Mouse (Mus musculus): ENCODE data around the gene Kdm7a. TPM values are rescaled to one million over a fixed set of nuclear protein-coding genes. Genes with fewer than 3 reads are reported as not detected.
A peak's percentile ranks its signal among the peaks of the same experiment; 100 is the strongest.

Kdm7a gene
- polyA plus RNA-seq, 1 experiment, result 4.0 TPM

DNA sequence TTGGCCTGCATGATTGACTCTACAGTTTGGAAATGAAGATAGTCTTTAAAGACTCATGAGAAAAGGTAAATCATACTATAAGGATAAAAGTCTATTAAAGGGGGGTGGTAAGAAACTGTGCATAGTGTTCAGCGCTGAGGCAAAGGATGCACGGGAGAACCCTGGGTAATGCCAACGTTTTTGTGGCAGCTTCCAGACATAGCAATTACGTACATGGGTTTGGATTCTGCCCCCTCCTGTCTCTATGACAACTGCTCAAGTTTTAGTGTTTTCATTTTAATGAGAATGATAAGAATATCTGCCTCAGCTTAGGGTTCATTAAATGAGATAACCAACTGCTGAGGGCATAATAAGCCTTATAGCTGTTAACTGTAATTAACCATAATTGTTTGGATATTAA lies 3.1 kb upstream of the Kdm7a start:
- no peaks in the 10 kb centered on the region; the same call in 1 of the 2 replicates for H3K4me1 ChIP-seq (ENCODE audit: control insufficient read depth, insufficient read depth, low read length)
- WGBS, result 84% methylated on average over 4 of the region's 4 CpGs
- no peak for DNase-seq
- H3K4me3 ChIP-seq (replicated peaks; ENCODE audit: extremely low read depth, low read depth, low read length), result no peak overlapping the region
- TF ChIP-seq POLR2A (IDR thresholded peaks at IDR 0.05; ENCODE audit: borderline replicate concordance, extremely low read depth, low read depth, low read length) (no peak), CTCF (IDR thresholded peaks at IDR 0.05; ENCODE audit: insufficient read depth, low read length) (no peak)

DNA sequence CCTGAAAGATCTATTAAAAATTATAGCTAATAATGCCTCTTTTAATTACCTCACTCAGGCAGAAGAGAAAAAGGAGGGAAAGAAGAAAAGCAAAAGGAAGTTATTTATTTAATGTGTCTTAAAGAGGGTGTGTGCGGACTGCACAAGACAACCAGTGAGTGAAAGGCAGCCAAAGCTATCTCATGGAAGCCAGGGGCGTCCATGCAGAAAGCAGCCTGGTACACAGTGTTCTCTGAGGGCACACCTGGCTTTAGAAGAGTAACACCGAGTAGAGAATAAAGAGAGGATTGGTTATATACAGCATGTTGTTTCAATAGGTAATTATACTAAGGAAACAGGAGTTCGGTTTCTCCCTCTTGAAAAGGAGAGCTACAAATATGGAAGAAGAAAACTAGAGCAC lies 1.6 kb upstream of the Kdm7a start:
- 75% methylated on average over 4 of the region's 4 CpGs for WGBS
- DNase-seq, result no peak
- peaks cover 3% of the 10 kb centered on the region for H3K4me1 ChIP-seq (ENCODE audit: control insufficient read depth, insufficient read depth, low read length)
- no peak for TF ChIP-seq POLR2A (IDR thresholded peaks at IDR 0.05; ENCODE audit: borderline replicate concordance, extremely low read depth, low read depth, low read length)
- H3K4me3 ChIP-seq (replicated peaks; ENCODE audit: extremely low read depth, low read depth, low read length), result no peak overlapping the region

DNA sequence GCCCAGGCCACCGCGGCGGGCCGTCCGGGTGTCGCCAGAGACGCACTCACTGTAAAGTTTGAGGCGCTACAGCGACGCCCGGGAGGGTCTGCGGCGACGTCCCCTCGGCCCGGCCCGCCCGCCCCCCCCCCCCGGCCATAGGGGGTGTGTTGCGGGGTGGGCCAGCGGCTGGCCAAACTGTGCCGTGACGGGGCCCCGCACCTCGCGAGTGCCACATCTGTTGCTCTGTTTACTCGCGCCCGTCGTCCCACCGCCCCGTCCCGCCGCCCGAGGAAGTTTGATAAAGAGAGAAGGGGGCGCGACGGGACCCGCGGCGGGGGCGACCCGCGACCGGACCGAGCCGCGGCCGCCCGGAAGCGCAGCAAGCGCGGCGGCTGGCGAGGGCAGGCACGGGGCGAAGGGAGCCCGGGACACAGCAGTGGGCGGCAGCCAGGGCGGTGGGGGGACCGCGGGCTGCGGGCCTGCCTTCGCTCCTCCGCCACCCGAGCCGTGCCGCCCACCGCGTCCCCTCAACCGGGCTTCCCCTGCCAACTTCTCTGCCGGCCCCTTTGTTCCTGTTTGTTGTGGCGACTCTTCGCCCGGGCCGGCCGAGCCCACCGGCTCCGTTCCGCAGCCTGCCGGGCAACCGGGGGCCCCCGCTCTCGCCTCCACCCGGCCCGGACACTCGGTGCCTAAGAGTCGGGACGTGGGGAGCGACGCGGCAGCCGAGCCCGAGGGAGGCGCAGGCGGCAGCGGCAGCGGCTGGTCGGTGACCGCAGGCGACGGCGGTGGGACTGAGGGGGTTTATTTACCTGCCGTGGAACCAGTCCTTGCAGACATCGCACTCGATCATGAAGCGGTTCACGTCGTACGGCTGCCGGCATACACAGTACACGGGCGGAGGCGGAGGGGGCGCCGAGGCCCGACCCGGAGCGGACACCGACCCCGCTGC lies 674 bp downstream of the Kdm7a start:
- Histone ChIP-seq H3K4me1 (ENCODE audit: control insufficient read depth, insufficient read depth, low read length) (peaks cover 3% of the 10 kb centered on the region), H3K4me3 (replicated peaks; ENCODE audit: extremely low read depth, low read depth, low read length) (peak overlapping the region; percentile 96)
- DNase-seq, result peak; percentile 75
- no peak for TF ChIP-seq POLR2A (IDR thresholded peaks at IDR 0.05; ENCODE audit: borderline replicate concordance, extremely low read depth, low read depth, low read length)
- no peak for TF ChIP-seq CTCF (IDR thresholded peaks at IDR 0.05; ENCODE audit: insufficient read depth, low read length)
- WGBS, result under 1% methylated on average over 110 of the region's 121 CpGs

DNA sequence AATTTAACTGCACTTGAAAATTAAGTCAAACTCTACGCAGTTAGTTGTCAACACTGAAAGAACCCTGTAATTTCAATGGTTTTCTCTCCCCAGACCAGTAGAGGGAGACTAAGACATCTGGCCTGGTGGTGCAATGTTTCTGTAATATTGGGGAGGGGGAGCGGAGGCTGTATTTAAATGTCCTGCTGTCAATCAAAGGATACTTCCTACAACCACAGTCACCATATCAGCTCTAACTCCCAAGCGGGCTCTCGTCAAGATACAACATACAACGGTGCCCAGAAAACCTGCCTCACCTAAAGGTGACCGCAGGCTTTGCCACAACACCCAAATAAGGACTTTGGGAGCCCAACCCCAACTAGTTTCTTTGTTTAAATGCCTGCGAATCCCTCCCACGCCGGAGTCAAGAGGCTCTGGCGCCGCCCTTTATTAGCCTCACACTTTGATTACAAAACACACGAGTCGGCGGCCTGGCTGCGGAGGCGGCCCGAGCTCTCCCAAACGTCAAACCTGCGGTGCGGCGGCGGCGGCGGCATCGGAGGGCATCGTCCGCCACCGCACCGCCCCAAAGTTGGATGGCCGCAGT lies 1.4 kb downstream of the Kdm7a start:
- H3K4me3 ChIP-seq (replicated peaks; ENCODE audit: extremely low read depth, low read depth, low read length), result peak overlapping the region; percentile 96
- TF ChIP-seq CTCF (IDR thresholded peaks at IDR 0.05; ENCODE audit: insufficient read depth, low read length), result peak; percentile 14; the same call in 1 of the 2 replicates
- peak; percentile 78; the same call in 1 of the 2 replicates for TF ChIP-seq POLR2A (IDR thresholded peaks at IDR 0.05; ENCODE audit: borderline replicate concordance, extremely low read depth, low read depth, low read length)
- DNase-seq, result peak; percentile 85
- under 1% methylated on average over 30 of the region's 30 CpGs for WGBS
- peaks cover 3% of the 10 kb centered on the region for H3K4me1 ChIP-seq (ENCODE audit: control insufficient read depth, insufficient read depth, low read length)

GRCm38 (mm10) chr6:39204444-39204843 lies 2.1 kb downstream of the Kdm7a start:
- H3K4me3 ChIP-seq (replicated peaks; ENCODE audit: extremely low read depth, low read depth, low read length), result no peak overlapping the region
- no peak for TF ChIP-seq CTCF (IDR thresholded peaks at IDR 0.05; ENCODE audit: insufficient read depth, low read length)
- no peak for DNase-seq
- 34% methylated on average over 4 of the region's 4 CpGs for WGBS
- H3K4me1 ChIP-seq (ENCODE audit: control insufficient read depth, insufficient read depth, low read length), result peaks cover 3% of the 10 kb centered on the region

- Histone ChIP-seq H3K4me1 (ENCODE audit: control insufficient read depth, insufficient read depth, low read length) (peaks cover 5% of the 10 kb centered on the region), H3K4me3 (replicated peaks; ENCODE audit: extremely low read depth, low read depth, low read length) (no peak overlapping the region)
- no peak for DNase-seq
- 83% methylated on average over 4 of the region's 4 CpGs for whole genome bisulfite sequencing
- TF ChIP-seq CTCF (IDR thresholded peaks at IDR 0.05; ENCODE audit: insufficient read depth, low read length) (no peak), POLR2A (IDR thresholded peaks at IDR 0.05; ENCODE audit: borderline replicate concordance, extremely low read depth, low read depth, low read length) (no peak)
These were observed 3.4 kb downstream of the Kdm7a start for GRCm38 (mm10) chr6:39203236-39203635.

- TF ChIP-seq POLR2A (IDR thresholded peaks at IDR 0.05; ENCODE audit: borderline replicate concordance, extremely low read depth, low read depth, low read length) (no peak), CTCF (IDR thresholded peaks at IDR 0.05; ENCODE audit: insufficient read depth, low read length) (no peak)
- DNase-seq, result no peak
- 61% methylated on average over 5 of the region's 5 CpGs for WGBS
- Histone ChIP-seq H3K4me3 (replicated peaks; ENCODE audit: extremely low read depth, low read depth, low read length) (no peak overlapping the region), H3K4me1 (ENCODE audit: control insufficient read depth, insufficient read depth, low read length) (peaks cover 6% of the 10 kb centered on the region)
These were observed 13.6 kb downstream of the Kdm7a start for GRCm38 (mm10) chr6:39193006-39193405.

- DNase-seq, result no peak
These were observed 15.1 kb downstream of the Kdm7a start for GRCm38 (mm10) chr6:39191518-39191917.

DNA sequence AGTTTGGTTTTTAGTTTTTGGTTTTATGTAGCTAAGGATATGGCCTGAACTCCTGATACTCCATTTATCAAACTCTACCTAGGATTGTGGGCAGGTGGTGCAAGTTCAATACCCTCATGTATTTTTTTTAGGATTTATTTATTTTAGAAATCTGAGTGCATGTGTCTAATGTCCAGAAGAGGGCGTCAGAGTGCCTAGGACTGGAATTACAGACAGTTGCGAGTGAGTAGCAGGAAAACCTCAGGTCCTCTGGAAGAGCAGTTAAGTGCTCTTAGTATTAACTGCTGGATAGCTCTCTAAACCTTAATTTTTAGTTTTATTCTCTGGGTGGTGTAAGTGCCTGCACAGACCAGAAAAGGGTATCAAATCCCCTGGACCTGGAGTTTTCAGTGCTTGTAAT lies 19.4 kb downstream of the Kdm7a start:
- DNase-seq, result no peak
- TF ChIP-seq POLR2A (IDR thresholded peaks at IDR 0.05; ENCODE audit: borderline replicate concordance, extremely low read depth, low read depth, low read length) (no peak), CTCF (IDR thresholded peaks at IDR 0.05; ENCODE audit: insufficient read depth, low read length) (peak; percentile 15; the same call in 1 of the 2 replicates)
- no peaks in the 10 kb centered on the region; the same call in none of the 2 replicates for H3K4me1 ChIP-seq (ENCODE audit: control insufficient read depth, insufficient read depth, low read length)
- 19% methylated on average over 2 of the region's 2 CpGs for WGBS
- no peak overlapping the region for H3K4me3 ChIP-seq (replicated peaks; ENCODE audit: extremely low read depth, low read depth, low read length)

More at GRCm38 (mm10) chr6:39191518-39191917, 15.1 kb downstream of the Kdm7a start:
- TF ChIP-seq POLR2A (IDR thresholded peaks at IDR 0.05; ENCODE audit: borderline replicate concordance, extremely low read depth, low read depth, low read length), result no peak
- TF ChIP-seq CTCF (IDR thresholded peaks at IDR 0.05; ENCODE audit: insufficient read depth, low read length), result no peak
- Histone ChIP-seq H3K4me1 (ENCODE audit: control insufficient read depth, insufficient read depth, low read length) (peaks cover 6% of the 10 kb centered on the region), H3K4me3 (replicated peaks; ENCODE audit: extremely low read depth, low read depth, low read length) (no peak overlapping the region)
- whole genome bisulfite sequencing, result 63% methylated on average over 2 of the region's 2 CpGs
